11 mouse cellular contexts compared by ENCODE assay signal in the genomic region with DNA sequence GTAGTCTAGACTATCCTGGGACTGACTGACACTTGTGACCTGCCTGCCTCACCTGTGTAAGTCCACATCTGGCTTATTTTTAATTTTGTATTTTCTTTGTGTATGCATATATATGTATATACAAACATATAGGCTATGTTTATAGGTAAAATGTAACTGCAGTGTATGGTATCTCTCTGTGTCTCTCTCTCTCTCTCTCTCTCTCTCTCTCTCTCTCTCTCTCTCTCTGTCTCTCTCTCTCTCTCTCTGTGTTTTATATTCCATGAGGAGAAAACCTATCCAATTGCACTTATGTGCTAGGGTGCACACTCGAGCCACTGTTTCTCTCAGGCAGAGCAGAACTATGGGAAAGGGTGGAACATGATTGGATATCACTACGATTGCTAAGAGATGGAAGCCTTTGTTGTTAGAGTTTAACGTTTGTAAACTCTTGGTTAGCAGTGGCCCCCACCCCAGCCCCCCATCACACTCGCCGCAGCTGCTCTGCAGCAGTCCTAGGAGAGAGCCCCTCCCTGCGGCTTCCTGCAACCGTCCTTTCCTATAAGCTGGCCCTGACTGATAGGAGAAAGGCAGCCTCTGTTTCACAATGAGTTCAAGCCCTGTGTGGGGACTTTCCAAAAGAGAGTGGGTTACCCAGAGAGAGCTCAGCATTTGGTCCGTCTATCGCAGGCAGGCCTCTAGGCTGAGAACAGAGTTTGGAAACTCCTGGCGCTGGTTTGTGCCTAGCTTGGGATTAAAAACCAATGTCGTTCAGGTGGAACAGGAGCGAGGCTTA. TPM values are rescaled to one million over a fixed set of nuclear protein-coding genes. Genes with fewer than 3 reads are reported as not detected.
DNase-seq lines count a peak whose midpoint lies in the region; ATAC-seq lines count a peak whose summit lies in the region.
"Had no signal": no experiment of that assay in that cellular context is flagged by ENCODE, and none has a peak within 500 bp of the region (broad histone marks: within the 10 kb centered on the region; RNA-seq: fewer than 3 reads in every experiment).

No protein-coding gene starts in this region.

- H3K4me3 ChIP-seq in forebrain, embryonic 16.5 days (replicated peaks; ENCODE audit: low read length): no peak overlapping the region
- no peak overlapping the region for H3K4me3 ChIP-seq in forebrain, embryonic 14.5 days (ENCODE audit: low read depth, low read length)
- H3K4me3 ChIP-seq: limb, embryonic 15.5 days had no signal

- peaks cover 19% of the 10 kb centered on the region for H3K4me1 ChIP-seq in forebrain, embryonic 16.5 days (replicated peaks; ENCODE audit: control insufficient read depth, insufficient read depth, low read length)
- no peaks in the 10 kb centered on the region for H3K4me1 ChIP-seq in forebrain, embryonic 14.5 days (ENCODE audit: control insufficient read depth, insufficient read depth, low read length)

- DNase-seq in forebrain, embryonic 14.5 days (ENCODE audit: low spot score): no peak
- DNase-seq in CD4-positive, CD25-positive, alpha-beta regulatory T cell, adult 2 months (ENCODE audit: low read depth, low spot score): peak; percentile 65
- DNase-seq in layer of hippocampus, adult 9-11 months: no peak
- DNase-seq in layer of hippocampus, adult 8-10 months (ENCODE audit: low spot score in 2 of 2): no peak
- DNase-seq in adrenal gland, adult 18-20 months (ENCODE audit: low spot score in 2 of 2): no peak
- DNase-seq: gastrocnemius, postnatal 36 days had no signal

- no peaks in the 10 kb centered on the region for H3K27me3 ChIP-seq in forebrain, embryonic 16.5 days (replicated peaks; ENCODE audit: control insufficient read depth, insufficient read depth, low read length)
- H3K27me3 ChIP-seq in forebrain, embryonic 14.5 days (replicated peaks; ENCODE audit: control insufficient read depth, insufficient read depth, low read length): no peaks in the 10 kb centered on the region
- H3K27me3 ChIP-seq: limb, embryonic 15.5 days had no signal

- H3K9ac ChIP-seq in forebrain, embryonic 16.5 days (replicated peaks; ENCODE audit: low read depth, low read length): no peak overlapping the region
- H3K9ac ChIP-seq in forebrain, embryonic 14.5 days (ENCODE audit: low read length): no peak overlapping the region
- H3K9ac ChIP-seq: limb, embryonic 15.5 days had no signal

- 0 out of 2 replicates have a peak, but pooled peaks have one; percentile 25 for ATAC-seq in forebrain, embryonic 16.5 days
- no peak for ATAC-seq in forebrain, embryonic 14.5 days
- peak; percentile 69 to 74 for ATAC-seq in hematopoietic stem cell, adult 5-6 weeks (replicated peaks in 1 of 2; ENCODE audit: insufficient read depth in 1 of 2, low FRiP score in 2 of 2, low TSS enrichment in 1 of 2, low read depth in 1 of 2, poor library complexity in 2 of 2, severe bottlenecking in 2 of 2)
- ATAC-seq in megakaryocyte progenitor cell, adult 5-6 weeks (replicated peaks; ENCODE audit: poor library complexity): peak; percentile 85
- ATAC-seq: hindbrain, embryonic 16.5 days had no signal

- no peak overlapping the region for H3K4me2 ChIP-seq in forebrain, embryonic 16.5 days (ENCODE audit: low read length)
- H3K4me2 ChIP-seq in forebrain, embryonic 14.5 days (ENCODE audit: low read length): no peak overlapping the region
- H3K4me2 ChIP-seq: limb, embryonic 15.5 days had no signal

- no peaks in the 10 kb centered on the region for H3K9me3 ChIP-seq in forebrain, embryonic 16.5 days (ENCODE audit: control insufficient read depth, low read length)
- no peaks in the 10 kb centered on the region for H3K9me3 ChIP-seq in forebrain, embryonic 14.5 days (replicated peaks; ENCODE audit: control insufficient read depth, low read length)
- H3K9me3 ChIP-seq: limb, embryonic 15.5 days had no signal

- no peaks in the 10 kb centered on the region for H3K36me3 ChIP-seq in forebrain, embryonic 16.5 days (ENCODE audit: control insufficient read depth, insufficient read depth)
- H3K36me3 ChIP-seq in forebrain, embryonic 14.5 days (ENCODE audit: control insufficient read depth, insufficient read depth, low read length): no peaks in the 10 kb centered on the region
- H3K36me3 ChIP-seq: limb, embryonic 15.5 days had no signal

- WGBS in forebrain, embryonic 16.5 days: 62% methylated on average over 12 of the region's 12 CpGs
- 64% methylated on average over 12 of the region's 12 CpGs for WGBS in forebrain, embryonic 14.5 days

- no peak overlapping the region for H3K27ac ChIP-seq in forebrain, embryonic 16.5 days (ENCODE audit: low read length)
- no peak overlapping the region for H3K27ac ChIP-seq in forebrain, embryonic 14.5 days (ENCODE audit: low read depth, low read length)

RNA-seq across cellular contexts. Expression of a gene that starts 41.6 kb away (rescaled TPM):
- 16.6 and 18.9 TPM in 2 replicates for polyA plus RNA-seq in forebrain, embryonic 16.5 days (2015; fragmentation: Nextera tagmentation; extraction: Ambion mirVana)
- 12.0 and 16.0 TPM in 2 replicates for polyA plus RNA-seq in forebrain, embryonic 14.5 days (2014; fragmentation: Nextera tagmentation; extraction: Ambion mirVana)
- 14.1 and 23.1 TPM in 2 replicates for total RNA-seq in hematopoietic stem cell, adult 5-6 weeks (2017)
- total RNA-seq in megakaryocyte progenitor cell, adult 5-6 weeks (2015): 36.8 and 40.9 TPM in 2 replicates
- 10.8 and 13.8 TPM in 2 replicates for total RNA-seq in megakaryocyte progenitor cell, adult 5-6 weeks (2017)
- 10 to 100 TPM; 25.8 to 32.3 (median 31.3) TPM for total RNA-seq in layer of hippocampus, adult 8-10 months (2022)
- total RNA-seq in adrenal gland, adult 18-20 months (2021): 10 to 100 TPM; 21.4 to 22.3 TPM
